Mouse (Mus musculus) testis, adult 2 months (tissue): ENCODE measurements at regions not wholly inside any gene's neighbourhood (a gene's known extent, or its start where the extent isn't known, plus 50 kb on each side); places are given as distances from the start of the nearest gene placed in this dataset.
"Not testable (repeated sequence)": the region's sequence is repeated elsewhere in the genome, so short reads cannot be mapped to it uniquely, and the experiment has no call there.

Experiments used
- H3K27ac ChIP-seq: fragments of 200-500 bp; 2 replicates; pipeline ENCODE4 v1.5.1; 2012; ENCODE audit warnings: low read depth, low read length; ENCODE audit not compliant: control insufficient read depth, insufficient read depth
- H3K27me3 ChIP-seq: fragments of 200-500 bp; 2 replicates; pipeline ENCODE4 v1.6.1; 2012; ENCODE audit warnings: mild to moderate bottlenecking, low read length, moderate library complexity; ENCODE audit not compliant: control insufficient read depth, insufficient read depth
- H3K36me3 ChIP-seq: fragments of 200-500 bp; 2 replicates; pipeline ENCODE4 v1.6.1; 2012; ENCODE audit warnings: mild to moderate bottlenecking, low read length; ENCODE audit not compliant: control insufficient read depth, insufficient read depth
- H3K4me1 ChIP-seq: fragments of 200-500 bp; 2 replicates; pipeline ENCODE4 v1.6.1; 2012; ENCODE audit warnings: low read length; ENCODE audit not compliant: control insufficient read depth, insufficient read depth
- H3K4me3 ChIP-seq: fragments of 200-500 bp; 2 replicates; pipeline ENCODE4 v1.5.1; 2012; ENCODE audit warnings: low read depth, mild to moderate bottlenecking, low read length, moderate library complexity, mixed read lengths; ENCODE audit not compliant: control insufficient read depth
- CTCF ChIP-seq: fragments of 200-500 bp; IDR thresholded peaks from 2 replicates; pipeline ENCODE4 v1.5.1; 2012; ENCODE audit warnings: low read depth, mild to moderate bottlenecking, inconsistent platforms, low read length, moderate library complexity; ENCODE audit not compliant: control insufficient read depth, insufficient read depth, insufficient replicate concordance
- POLR2A ChIP-seq: fragments of 200-500 bp; IDR thresholded peaks from 2 replicates; pipeline ENCODE4 v1.6.1; 2012; ENCODE audit warnings: low read depth, mild to moderate bottlenecking, inconsistent platforms, low read length, moderate library complexity; ENCODE audit not compliant: control insufficient read depth

GRCm38 (mm10) chr7:137684826-137685225 lies 247.4 kb downstream of the Glrx3 start:
- no peak overlapping the region for H3K27ac ChIP-seq
- TF ChIP-seq POLR2A (no peak), CTCF (no peak)
- H3K27me3 ChIP-seq = no peaks in the 10 kb centered on the region
- H3K4me3 ChIP-seq = no peak overlapping the region
- H3K36me3 ChIP-seq = no peaks in the 10 kb centered on the region
- no peaks in the 10 kb centered on the region for H3K4me1 ChIP-seq

DNA sequence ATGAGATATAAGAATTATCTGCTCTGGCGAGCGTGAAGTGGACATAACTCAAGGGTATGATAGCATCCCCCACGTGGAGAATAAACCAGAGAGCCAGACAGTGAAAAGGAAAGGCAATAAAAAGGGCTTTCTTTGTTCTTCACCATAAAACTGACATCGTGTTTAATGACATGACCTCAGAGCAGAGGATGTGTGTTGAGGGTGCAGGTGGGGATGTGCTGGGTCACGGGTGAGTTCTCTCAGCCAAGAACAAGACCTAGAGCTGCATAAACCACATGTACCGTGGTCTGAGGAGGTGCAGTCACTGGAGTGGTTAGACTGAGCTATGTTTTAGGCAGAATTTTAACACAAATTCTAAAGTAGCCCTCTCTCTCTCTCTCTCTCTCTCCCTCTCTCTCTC lies 247.9 kb downstream of the Glrx3 start:
- Histone ChIP-seq H3K27me3 (no peaks in the 10 kb centered on the region), H3K27ac (no peak overlapping the region), H3K4me1 (no peaks in the 10 kb centered on the region), H3K4me3 (no peak overlapping the region), H3K36me3 (no peaks in the 10 kb centered on the region)
- no peak for TF ChIP-seq CTCF
- no peak for TF ChIP-seq POLR2A

DNA sequence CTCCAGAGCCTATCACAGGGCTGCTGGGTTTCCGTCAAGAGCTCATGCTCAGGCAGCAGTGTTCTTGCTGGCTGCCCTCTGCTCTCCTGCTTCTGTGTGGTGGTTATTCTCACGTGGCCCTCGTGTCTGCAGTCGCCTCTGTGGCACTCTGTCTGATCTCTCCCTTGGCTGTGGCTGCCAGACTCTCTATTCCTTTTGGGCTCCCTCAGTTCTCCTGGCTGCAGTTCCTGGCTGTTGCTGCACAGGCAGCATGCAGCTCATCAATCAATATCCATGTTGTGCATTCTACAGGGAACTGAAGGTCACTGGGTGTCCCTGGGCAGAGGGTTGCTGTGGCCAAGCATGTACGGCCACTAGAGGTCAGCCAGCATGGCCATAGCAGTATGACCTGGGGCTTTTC lies 259.4 kb downstream of the Glrx3 start:
- Histone ChIP-seq H3K4me1 (no peaks in the 10 kb centered on the region), H3K4me3 (no peak overlapping the region), H3K36me3 (no peaks in the 10 kb centered on the region), H3K27ac (no peak overlapping the region), H3K27me3 (no peaks in the 10 kb centered on the region)
- TF ChIP-seq POLR2A = no peak
- TF ChIP-seq CTCF = no peak

GRCm38 (mm10) chr7:137698501-137698900 lies 261.1 kb downstream of the Glrx3 start:
- not testable (repeated sequence) for H3K36me3 ChIP-seq, H3K27me3 ChIP-seq, H3K4me3 ChIP-seq, H3K4me1 ChIP-seq, H3K27ac ChIP-seq

GRCm38 (mm10) chr7:137712862-137713261 lies 275.4 kb downstream of the Glrx3 start:
- Histone ChIP-seq H3K4me3 (no peak overlapping the region), H3K27ac (no peak overlapping the region), H3K36me3 (no peaks in the 10 kb centered on the region), H3K4me1 (no peaks in the 10 kb centered on the region), H3K27me3 (no peaks in the 10 kb centered on the region)
- TF ChIP-seq POLR2A = no peak
- TF ChIP-seq CTCF = no peak

DNA sequence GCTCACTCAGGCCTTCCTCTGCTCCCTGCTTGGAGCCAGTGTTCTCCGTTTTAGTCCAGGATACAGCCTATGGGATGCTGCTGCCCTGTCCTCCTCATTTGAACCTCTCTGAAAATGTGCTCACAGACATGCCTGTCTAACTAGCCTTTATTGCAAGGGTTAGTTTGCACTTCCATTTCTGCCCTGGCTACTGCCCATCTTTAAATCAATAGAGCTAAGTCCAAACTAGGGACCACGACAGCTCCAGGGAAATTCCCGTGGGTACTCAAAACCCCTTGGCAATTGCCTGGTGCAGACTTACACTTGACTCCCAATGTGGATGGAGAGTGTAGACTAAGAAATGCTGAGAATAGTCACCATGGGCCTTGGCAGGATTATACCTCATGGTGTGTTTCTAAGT lies 276.4 kb downstream of the Glrx3 start:
- H3K27me3 ChIP-seq = no peaks in the 10 kb centered on the region
- H3K4me1 ChIP-seq = no peaks in the 10 kb centered on the region
- H3K4me3 ChIP-seq = no peak overlapping the region
- no peak for TF ChIP-seq POLR2A
- TF ChIP-seq CTCF = no peak
- H3K27ac ChIP-seq = no peak overlapping the region
- no peaks in the 10 kb centered on the region for H3K36me3 ChIP-seq

DNA sequence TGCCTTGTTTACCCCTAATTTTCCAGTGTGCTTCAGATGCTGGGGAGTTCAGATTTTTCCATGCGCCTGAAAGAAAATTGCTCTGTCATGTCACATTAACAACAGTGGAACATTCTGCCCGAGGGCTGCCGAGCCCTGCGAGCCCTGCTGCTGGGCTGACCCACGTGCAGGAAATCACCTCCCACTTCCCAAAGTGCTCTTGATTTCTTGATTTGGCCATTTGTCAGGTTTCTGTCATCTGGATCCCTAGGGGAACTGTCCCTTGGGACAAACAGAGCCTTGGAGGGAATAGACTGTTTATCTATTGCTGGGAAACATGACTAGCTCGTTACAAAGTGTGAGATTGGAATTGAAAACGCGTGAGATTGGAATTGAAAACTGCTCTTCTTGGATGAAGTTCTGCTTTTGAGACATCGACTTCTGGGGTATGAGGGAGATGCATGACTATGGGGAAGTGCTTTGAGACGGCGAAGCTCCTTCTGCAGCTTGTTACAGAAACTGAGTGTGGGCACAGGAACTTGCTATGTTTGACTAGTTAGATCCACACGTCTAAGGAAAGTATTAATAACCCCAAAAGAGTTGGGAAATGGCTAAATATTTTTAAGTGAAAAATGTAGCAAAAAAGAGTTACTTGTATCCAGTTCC lies 277.0 kb downstream of the Glrx3 start:
- Histone ChIP-seq H3K36me3 (no peaks in the 10 kb centered on the region), H3K4me1 (no peaks in the 10 kb centered on the region), H3K27me3 (no peaks in the 10 kb centered on the region), H3K27ac (no peak overlapping the region), H3K4me3 (no peak overlapping the region)
- TF ChIP-seq CTCF (no peak), POLR2A (no peak)

DNA sequence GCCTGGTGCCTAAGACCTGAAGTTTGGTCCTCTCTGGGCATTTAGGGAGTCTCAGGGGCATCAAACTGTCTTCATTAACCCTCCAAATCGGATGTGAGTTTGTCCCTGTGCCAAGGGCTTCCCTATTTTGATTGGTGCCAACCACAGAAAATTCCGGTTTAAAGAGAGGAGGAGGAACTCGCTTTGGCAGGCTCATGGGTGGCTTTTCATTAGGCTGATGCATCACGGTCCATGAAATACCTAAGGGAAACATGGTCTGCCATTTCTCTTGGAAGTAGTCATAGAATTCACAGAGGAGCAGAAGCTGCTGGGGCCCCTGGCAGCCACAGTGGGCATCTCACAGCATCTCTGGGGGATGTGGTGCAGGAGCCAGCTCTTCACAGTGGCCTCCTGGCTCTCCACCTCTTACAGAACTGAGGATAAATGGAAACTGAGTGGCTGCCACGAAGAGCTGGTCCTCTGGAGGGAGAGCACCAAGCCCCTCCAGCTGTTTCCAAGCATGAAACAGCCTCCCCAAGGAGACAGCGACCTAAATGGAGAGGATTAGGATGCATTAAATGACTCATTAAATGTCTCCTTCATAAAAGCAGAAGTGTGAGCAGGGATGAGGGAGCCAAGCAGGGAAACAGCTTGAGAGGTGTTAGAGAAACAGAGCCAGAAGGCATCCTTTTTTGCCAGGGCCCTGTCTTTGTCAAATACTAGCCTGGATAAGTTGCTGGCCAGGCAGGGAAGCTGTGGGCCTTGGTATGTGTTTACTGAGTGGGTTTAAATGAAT lies 277.9 kb downstream of the Glrx3 start:
- no peaks in the 10 kb centered on the region for H3K27me3 ChIP-seq
- H3K4me1 ChIP-seq = no peaks in the 10 kb centered on the region
- TF ChIP-seq POLR2A (no peak), CTCF (no peak)
- H3K4me3 ChIP-seq = no peak overlapping the region
- H3K27ac ChIP-seq = no peak overlapping the region
- no peaks in the 10 kb centered on the region for H3K36me3 ChIP-seq
